Mouse (Mus musculus): ENCODE results near the gene Gm10037.
"Not testable (repeated sequence)": the region's sequence is repeated elsewhere in the genome, so short reads cannot be mapped to it uniquely, and the experiment has no call there.

Gm10037 gene

DNA sequence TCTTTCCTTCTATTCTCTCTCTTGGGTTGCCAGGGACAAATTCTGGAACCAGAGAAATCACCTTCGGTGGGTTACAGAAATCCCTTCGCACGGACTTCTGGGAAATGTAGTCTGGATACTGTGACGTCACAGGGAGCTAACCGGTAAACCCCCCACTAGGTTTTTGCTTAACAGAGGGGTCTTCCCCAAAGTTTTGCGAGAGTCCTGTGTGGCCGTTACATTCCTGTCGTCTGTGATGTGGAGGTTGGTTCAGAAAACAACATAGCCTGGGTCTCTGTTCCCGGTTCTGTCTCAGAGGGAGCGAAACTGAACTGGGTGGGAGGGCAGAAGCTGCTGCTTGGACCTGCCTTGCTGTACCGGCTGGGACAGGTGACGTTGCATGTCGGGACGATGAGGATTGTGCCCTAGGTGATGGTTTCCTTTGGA, at the start of gene Gm10037:
Gene Gm10037 (plus strand): TSS at position 196 of the 426 bp plus-strand sequence.
- peak; percentile 93 for DNase-seq (ENCODE audit: low read depth, low spot score)

DNA sequence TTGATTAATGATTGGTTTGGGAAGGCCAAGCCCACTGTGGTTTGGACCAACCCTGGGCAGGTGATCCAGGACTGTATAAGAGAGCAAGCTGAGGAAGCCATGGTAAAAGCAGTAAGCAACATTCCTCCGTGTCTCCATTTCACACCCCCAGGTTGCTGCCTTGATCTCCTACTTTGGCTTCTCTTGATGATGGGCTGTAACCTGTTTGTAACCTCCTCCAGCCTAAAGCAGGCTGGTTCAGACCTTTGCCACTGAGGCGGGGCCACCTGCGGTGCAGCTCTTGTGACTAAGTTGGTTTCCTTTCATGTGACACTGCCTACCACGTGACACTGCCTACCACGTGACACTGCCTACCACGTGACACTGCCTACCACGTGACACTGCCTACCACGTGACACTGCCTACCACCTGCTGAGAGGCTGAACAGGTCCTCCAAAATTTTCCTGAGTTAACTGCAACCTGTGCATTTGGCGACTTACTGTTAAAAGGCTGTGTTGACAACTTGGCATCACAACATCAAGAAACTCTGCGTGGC, 38.9 kb upstream of the Gm10037 start:
- no peak for DNase-seq (ENCODE audit: low read depth, low spot score)

DNA sequence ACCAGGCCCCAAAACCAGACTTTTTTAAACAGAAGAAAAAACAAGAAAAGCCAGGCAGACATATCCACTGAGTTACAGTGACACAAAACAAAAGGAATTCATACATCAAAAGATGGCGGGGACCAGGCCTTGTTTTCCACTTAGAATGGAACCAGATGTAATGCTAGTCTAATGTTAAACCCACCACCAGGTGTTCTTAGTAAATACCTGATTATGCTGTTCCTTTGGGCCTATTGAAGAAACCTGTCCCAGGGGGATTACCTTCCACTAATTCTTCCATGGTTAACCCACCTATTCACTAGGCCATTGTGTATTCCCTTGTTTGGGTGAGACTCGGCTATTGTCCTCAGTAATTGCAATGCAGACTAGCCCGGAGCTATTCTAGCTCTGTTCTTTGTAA, 32.3 kb upstream of the Gm10037 start:
- no peak for DNase-seq (ENCODE audit: low read depth, low spot score)

GRCm38 (mm10) chr13:67799151-67799550, 31.8 kb upstream of the Gm10037 start:
- not testable (repeated sequence) for DNase-seq (ENCODE audit: low read depth, low spot score)

DNA sequence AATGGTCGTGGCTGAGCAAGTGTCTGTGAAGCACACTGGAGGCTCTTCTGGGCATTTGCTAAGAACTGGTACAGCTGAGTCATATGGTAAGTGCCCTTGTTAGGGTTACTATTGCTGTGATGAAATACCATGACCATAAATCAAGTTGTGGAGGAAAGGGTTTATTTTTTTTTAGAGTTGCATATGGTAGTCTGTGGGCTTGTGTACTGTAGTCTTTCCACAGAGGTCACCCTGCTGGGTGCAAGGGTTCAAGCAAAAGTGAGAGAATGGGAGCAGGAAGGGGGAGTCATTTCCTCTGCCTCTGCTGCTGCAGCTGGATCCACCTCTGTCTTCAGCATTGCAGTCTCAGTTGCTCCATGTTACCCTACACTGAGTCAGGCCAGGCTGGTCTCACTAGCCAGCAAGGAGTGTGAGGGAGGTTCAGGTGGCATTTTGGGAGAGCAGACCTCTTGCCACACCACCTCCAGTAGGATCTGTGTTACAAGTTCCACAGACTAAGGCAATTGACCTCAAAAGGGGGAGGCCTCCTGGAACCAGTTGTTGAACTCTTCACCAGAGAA, 19.2 kb upstream of the Gm10037 start:
- no peak for DNase-seq (ENCODE audit: low read depth, low spot score)

DNA sequence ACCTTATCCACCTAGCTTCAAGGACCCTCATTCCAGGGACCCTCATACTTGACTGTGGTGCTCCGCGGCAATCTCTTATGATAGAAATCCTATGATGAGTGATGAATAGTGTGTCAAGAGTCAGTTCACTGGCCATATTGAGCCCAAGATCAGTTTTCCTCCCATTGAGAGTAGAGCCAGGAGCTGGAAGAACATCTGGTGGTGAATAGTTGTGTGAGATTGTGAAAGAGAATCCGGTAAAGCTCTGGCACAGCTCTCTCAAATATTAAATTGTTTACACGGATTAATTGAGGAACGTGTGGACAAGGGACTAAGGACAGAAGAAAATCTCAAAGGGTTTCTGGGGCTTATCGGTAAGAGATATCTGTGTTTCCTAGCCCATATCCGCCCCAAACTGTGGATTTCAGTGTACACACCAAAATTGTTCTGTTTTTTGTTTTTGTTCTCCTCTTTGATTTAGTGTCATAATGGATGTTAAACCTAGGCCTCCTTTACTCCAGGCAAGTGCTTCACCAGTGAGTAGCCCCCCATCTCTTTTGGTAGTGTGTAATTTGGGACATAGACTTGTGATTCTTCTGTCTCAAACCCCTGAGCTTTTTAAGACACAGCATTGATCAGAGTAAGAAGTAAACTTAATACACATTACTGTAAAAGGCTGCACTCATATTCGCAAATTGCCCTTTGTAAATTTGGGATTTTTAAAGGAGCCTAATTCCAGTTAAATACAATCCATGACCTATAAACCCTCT, 17.8 kb upstream of the Gm10037 start:
- no peak for DNase-seq (ENCODE audit: low read depth, low spot score)

GRCm38 (mm10) chr13:67813710-67814660, 16.9 kb upstream of the Gm10037 start, which contains the start of gene Zfp273:
Gene Zfp273 (plus strand): TSS chr13:67813740.
- DNase-seq (ENCODE audit: low read depth, low spot score), result peak; percentile 96

- DNase-seq (ENCODE audit: low read depth, low spot score), result peak; percentile 25
These were observed 12.3 kb upstream of the Gm10037 start for GRCm38 (mm10) chr13:67818636-67819035.

GRCm38 (mm10) chr13:67833137-67833536, 2.2 kb downstream of the Gm10037 start:
- not testable (repeated sequence) for DNase-seq (ENCODE audit: low read depth, low spot score)

DNA sequence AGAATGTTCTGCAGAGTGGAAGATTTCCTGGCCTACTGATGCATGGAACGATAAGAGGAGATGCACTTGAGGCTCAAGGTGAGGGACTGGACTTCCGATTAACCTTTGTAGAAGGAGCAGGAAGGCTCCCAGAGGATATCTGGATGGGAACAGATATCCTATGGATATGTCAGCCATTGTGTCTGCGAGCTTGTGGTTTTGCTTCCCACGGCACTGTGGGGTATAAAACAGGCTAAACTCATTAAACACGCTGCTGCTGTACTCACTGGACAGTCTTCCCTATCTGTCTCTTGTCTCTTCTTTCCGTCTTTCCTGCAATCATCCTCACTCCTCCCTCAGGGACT, 12.8 kb downstream of the Gm10037 start:
- no peak for DNase-seq (ENCODE audit: low read depth, low spot score)

- DNase-seq (ENCODE audit: low read depth, low spot score), result peak; percentile 83
These were observed 13.4 kb downstream of the Gm10037 start for GRCm38 (mm10) chr13:67844119-67844852.

DNA sequence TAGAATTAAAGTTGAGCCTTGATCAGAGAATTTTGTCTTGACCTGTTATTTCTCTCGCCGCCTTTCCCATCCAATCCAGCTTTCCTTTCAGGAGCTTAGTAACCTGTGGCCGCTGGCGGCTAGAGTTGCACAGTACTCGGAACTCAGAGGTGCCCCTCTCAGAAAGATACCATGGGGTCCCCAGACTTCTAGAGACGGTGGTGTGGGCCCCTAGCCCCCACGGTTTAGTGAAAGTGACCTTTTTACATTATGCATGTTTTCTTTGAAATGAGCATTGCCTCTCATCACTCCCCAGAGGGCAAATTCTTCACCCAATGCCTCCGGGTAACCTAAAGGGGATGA, 13.9 kb downstream of the Gm10037 start:
- DNase-seq (ENCODE audit: low read depth, low spot score), result no peak

GRCm38 (mm10) chr13:67850361-67850760, 19.5 kb downstream of the Gm10037 start:
- no peak for DNase-seq (ENCODE audit: low read depth, low spot score)

DNA sequence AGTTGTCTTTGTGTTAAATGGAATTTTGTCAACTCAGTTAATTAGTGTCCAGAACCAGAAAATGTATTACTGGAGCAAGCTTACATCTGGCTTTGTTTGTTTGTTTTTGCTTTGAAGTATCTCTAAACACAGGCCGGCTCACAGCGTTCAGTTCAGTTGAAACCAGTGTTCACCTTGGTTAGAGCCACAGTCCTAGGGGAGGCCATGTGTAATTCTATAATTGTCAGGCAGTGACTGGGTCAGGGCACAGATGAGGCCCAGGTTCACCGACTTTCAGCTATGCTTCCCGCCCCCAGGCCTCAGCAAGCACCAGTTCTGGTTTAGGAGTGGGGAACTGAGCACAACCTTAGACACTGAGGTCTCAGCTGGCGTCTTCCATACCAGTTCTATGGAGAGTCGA, 22.2 kb downstream of the Gm10037 start:
- no peak for DNase-seq (ENCODE audit: low read depth, low spot score)

DNA sequence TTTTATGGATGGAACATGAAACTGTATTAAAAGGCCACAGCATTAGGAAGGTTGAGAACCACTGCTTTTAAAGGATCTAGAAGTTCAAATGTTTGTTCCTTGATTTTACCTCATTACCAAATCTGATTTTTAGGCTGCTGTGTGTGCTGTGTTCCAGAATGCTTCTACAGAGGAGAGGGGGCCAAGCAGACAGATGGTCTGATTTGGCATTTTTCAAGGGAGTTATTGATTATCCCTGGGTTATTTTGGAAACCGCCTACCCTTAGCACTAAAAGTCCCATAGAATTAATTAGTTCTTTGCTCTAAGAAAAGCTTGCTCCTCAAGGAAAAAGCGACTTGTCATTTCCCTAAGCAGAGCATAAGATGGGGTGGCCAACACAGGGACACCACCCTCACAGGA, 23.1 kb downstream of the Gm10037 start:
- peak; percentile 52 for DNase-seq (ENCODE audit: low read depth, low spot score)

GRCm38 (mm10) chr13:67857317-67857716, 26.4 kb downstream of the Gm10037 start:
- no peak for DNase-seq (ENCODE audit: low read depth, low spot score)

DNA sequence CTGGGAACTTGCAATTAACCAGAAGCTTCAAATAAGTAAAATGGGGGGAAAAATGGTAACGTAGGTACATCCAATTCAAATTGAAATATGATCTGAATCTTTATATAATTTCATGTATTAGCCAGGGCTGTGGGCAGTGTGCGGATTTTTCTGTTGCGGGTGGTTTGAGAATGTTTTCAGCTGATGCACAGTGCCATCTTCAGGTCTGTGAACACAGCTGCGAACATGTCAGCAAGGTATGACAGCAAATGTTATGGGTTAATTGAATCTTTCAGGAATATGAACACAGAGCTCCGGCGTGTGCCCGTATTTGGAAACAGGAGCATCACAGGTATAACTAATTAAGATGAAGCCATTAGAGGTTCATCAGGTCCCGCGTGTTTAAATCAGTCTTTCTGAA, 31.6 kb downstream of the Gm10037 start:
- DNase-seq (ENCODE audit: low read depth, low spot score), result peak; percentile 44

GRCm38 (mm10) chr13:67863026-67863425, 32.1 kb downstream of the Gm10037 start, which contains the start of gene BC048507:
Gene BC048507 (plus strand): TSS chr13:67863326.
- no peak for DNase-seq (ENCODE audit: low read depth, low spot score)

DNA sequence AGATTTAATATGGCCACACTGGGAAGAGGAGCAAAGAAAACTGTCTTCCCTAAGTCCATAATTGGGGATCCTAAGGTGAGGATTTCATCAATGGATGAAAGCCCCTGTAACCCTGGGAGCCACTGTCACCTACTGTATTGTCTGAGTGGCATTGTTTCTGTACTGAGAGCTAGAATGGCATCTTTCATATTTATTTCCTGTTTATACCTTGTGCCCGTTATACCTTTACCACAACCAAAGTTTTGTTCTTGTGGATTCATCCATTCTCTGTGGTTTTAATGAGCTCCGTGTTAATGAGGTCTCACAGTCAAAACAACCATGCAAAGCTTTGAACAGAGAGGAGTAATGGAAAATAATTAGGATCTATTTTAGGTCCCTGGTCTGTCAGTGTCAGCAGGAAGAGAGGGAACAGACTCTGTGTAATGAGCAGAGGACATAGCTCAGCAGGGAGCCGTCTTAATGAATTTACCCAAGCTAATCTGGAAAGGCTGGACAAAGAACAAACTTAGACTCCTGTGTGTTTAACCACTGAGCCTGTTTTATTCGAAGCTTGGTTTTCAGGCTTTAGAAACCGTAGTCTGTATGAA, 34.0 kb downstream of the Gm10037 start:
- peak; percentile 27 for DNase-seq (ENCODE audit: low read depth, low spot score)

GRCm38 (mm10) chr13:67867899-67868298, 37.0 kb downstream of the Gm10037 start:
- DNase-seq (ENCODE audit: low read depth, low spot score), result peak; percentile 18
